Comparison of ENCODE assay signal across 17 mouse cellular contexts in genomic region chr11:72369904-72370672, GRCm38 (mm10). TPM values are rescaled to one million over a fixed set of nuclear protein-coding genes. Genes with fewer than 3 reads are reported as not detected.
A peak's percentile ranks its signal among the peaks of the same experiment; 100 is the strongest.
DNase-seq lines count a peak whose midpoint lies in the region; ATAC-seq lines count a peak whose summit lies in the region.
"Had no signal": no experiment of that assay in that cellular context is flagged by ENCODE, and none has a peak within 500 bp of the region (broad histone marks: within the 10 kb centered on the region; RNA-seq: fewer than 3 reads in every experiment).

No protein-coding gene starts in this region.

- H3K4me2 ChIP-seq in lung, embryonic 16.5 days (ENCODE audit: low read depth, low read length), result no peak overlapping the region

- 11% methylated on average over 12 of the region's 12 CpGs for WGBS in lung, embryonic 16.5 days

- H3K27me3 ChIP-seq in lung, embryonic 16.5 days (ENCODE audit: control insufficient read depth, insufficient read depth, low read depth, low read length), result no peaks in the 10 kb centered on the region

- peak; percentile 67 for DNase-seq in gastrocnemius, adult 18-20 months (ENCODE audit: low spot score)
- no peak for DNase-seq in gastrocnemius, postnatal 4 days (ENCODE audit: low spot score in 2 of 2)
- peak; percentile 16 to 28 for DNase-seq in layer of hippocampus, postnatal 14 days (ENCODE audit: low spot score in 2 of 2)
- no peak for DNase-seq in layer of hippocampus, postnatal 36 days
- DNase-seq in R1 (ENCODE audit: low read depth, low spot score), result peak; percentile 14
- DNase-seq in Muller cell, postnatal 12 days (ENCODE audit: inconsistent ontology term), result no peak
- DNase-seq: adrenal gland, postnatal 25 days; B cell, adult 2 months; cerebellum, adult 8-10 months; gastrocnemius, postnatal 36 days; right cerebral cortex, postnatal 14 days had no signal

- H3K4me1 ChIP-seq in lung, embryonic 16.5 days (replicated peaks; ENCODE audit: control insufficient read depth, insufficient read depth, low read length), result peaks cover 5% of the 10 kb centered on the region; the same call in 1 of the 2 replicates

- H3K4me3 ChIP-seq in lung, embryonic 16.5 days (ENCODE audit: low read length), result no peak overlapping the region

- no peaks in the 10 kb centered on the region for H3K9me3 ChIP-seq in lung, embryonic 16.5 days (ENCODE audit: control insufficient read depth, low read length)

- peak; percentile 82 for ATAC-seq in lung, embryonic 16.5 days (ENCODE audit: low read depth)
- ATAC-seq in erythroblast, adult 5-6 weeks (replicated peaks; ENCODE audit: low FRiP score, poor library complexity, severe bottlenecking), result no peak
- ATAC-seq: inflammation-experienced regulatory T-cells, adult 6 months had no signal

- H3K36me3 ChIP-seq in lung, embryonic 16.5 days (ENCODE audit: control insufficient read depth, insufficient read depth, low read length), result no peaks in the 10 kb centered on the region

- H3K27ac ChIP-seq in lung, embryonic 16.5 days (ENCODE audit: low read length), result peak overlapping the region; percentile 26; the same call in 1 of the 2 replicates

- no peak overlapping the region for H3K9ac ChIP-seq in lung, embryonic 16.5 days (ENCODE audit: low read length)

RNA-seq across cellular contexts. Expression of gene Tekt1, which starts 7.8 kb away (rescaled TPM):
- 1 to 10 TPM; 1.6 to 3.4 TPM for total RNA-seq in gastrocnemius, adult 18-20 months (2021)
- total RNA-seq in gastrocnemius, postnatal 4 days (2021), result 1 to 10 TPM; 1.5 to 2.2 TPM
- 1 to 10 TPM; 2.6 to 5.0 TPM for total RNA-seq in layer of hippocampus, postnatal 14 days (2021)
- 1 to 10 TPM; 2.2 to 3.1 TPM for total RNA-seq in layer of hippocampus, postnatal 36 days (2021)
- 17.8 and 22.4 TPM in 2 replicates for polyA plus RNA-seq in lung, embryonic 16.5 days (2015; fragmentation: Nextera tagmentation; extraction: Ambion mirVana)
- total RNA-seq in erythroblast, adult 5-6 weeks (2015; ENCODE audit: low replicate concordance), result not detected in 2 replicates
- total RNA-seq in erythroblast, adult 5-6 weeks (2017; ENCODE audit: low replicate concordance), result not detected in 2 replicates
- polyA plus RNA-seq: inflammation-experienced regulatory T-cells, adult 6 months; liver, embryonic 16.5 days had no signal

RNA-seq across cellular contexts. Expression of gene Smtnl2, which starts 41.4 kb away (rescaled TPM):
- total RNA-seq in gastrocnemius, adult 18-20 months (2021), result 100 to 1,000 TPM; 311 to 327 TPM
- 100 to 1,000 TPM; 160 to 187 TPM for total RNA-seq in gastrocnemius, postnatal 4 days (2021)
- 1 to 10 TPM; 3.0 to 4.4 TPM for total RNA-seq in layer of hippocampus, postnatal 14 days (2021)
- 1 to 10 TPM; 1.5 to 2.7 TPM for total RNA-seq in layer of hippocampus, postnatal 36 days (2021)
- polyA plus RNA-seq in lung, embryonic 16.5 days (2015; fragmentation: Nextera tagmentation; extraction: Ambion mirVana), result 133 and 136 TPM in 2 replicates
- total RNA-seq in erythroblast, adult 5-6 weeks (2015; ENCODE audit: low replicate concordance), result not detected in 2 replicates
- total RNA-seq in erythroblast, adult 5-6 weeks (2017; ENCODE audit: low replicate concordance), result not detected in 2 replicates
- polyA plus RNA-seq: inflammation-experienced regulatory T-cells, adult 6 months had no signal

RNA-seq across cellular contexts. Expression of gene Fbxo39, which starts 55.8 kb away (rescaled TPM):
- total RNA-seq in gastrocnemius, adult 18-20 months (2021), result not detected
- not detected for total RNA-seq in gastrocnemius, postnatal 4 days (2021)
- not detected for total RNA-seq in layer of hippocampus, postnatal 14 days (2021)
- total RNA-seq in layer of hippocampus, postnatal 36 days (2021), result not detected
- not detected in 2 replicates for polyA plus RNA-seq in lung, embryonic 16.5 days (2015; fragmentation: Nextera tagmentation; extraction: Ambion mirVana)
- total RNA-seq in erythroblast, adult 5-6 weeks (2015; ENCODE audit: low replicate concordance), result not detected in 2 replicates
- 0.70 and 1.3 TPM in 2 replicates for total RNA-seq in erythroblast, adult 5-6 weeks (2017; ENCODE audit: low replicate concordance)
- total RNA-seq: gastrocnemius, postnatal 36 days had no signal
- polyA plus RNA-seq: inflammation-experienced regulatory T-cells, adult 6 months; liver, embryonic 16.5 days; neural tube, embryonic 11.5 days; stomach, embryonic 16.5 days had no signal

Comparison
In these comparisons a context has a peak if more than half of its experiments do, and no peak if none do; other contexts are left out.
1. DNase-seq: peak in gastrocnemius, adult 18-20 months (single experiment), layer of hippocampus, postnatal 14 days (2 of 2) and R1 (single experiment); none in gastrocnemius, postnatal 4 days (0 of 2), layer of hippocampus, postnatal 36 days (0 of 2) and Muller cell, postnatal 12 days (single experiment).
2. RNA of gene Smtnl2, which starts 41.4 kb away (total RNA-seq): 311 to 327 TPM in gastrocnemius, adult 18-20 months and 160 to 187 TPM in gastrocnemius, postnatal 4 days; 3.0 to 4.4 TPM in layer of hippocampus, postnatal 14 days, 1.5 to 2.7 TPM in layer of hippocampus, postnatal 36 days and not detected in erythroblast, adult 5-6 weeks; every median in the first group is over 10 times any median in the second.